Mouse (Mus musculus) frontal cortex, postnatal 36 days (tissue): ENCODE measurements around the gene Ntsr1.

Source experiments
- DNase-seq, 2 experiments: peaks; one replicate each; pipeline ENCODE4 v3.0.0; 2022; ENCODE audit warnings: low spot score in 2 of 2

Ntsr1 gene

GRCm38 (mm10) chr2:180562146-180562545 is 62.4 kb downstream of the Ntsr1 start:
- no peak for DNase-seq

- no peak for DNase-seq
Observed at GRCm38 (mm10) chr2:180563296-180563695, 63.5 kb downstream of the Ntsr1 start.

GRCm38 (mm10) chr2:180563841-180564240 is 64.1 kb downstream of the Ntsr1 start:
- DNase-seq = no peak

GRCm38 (mm10) chr2:180566240-180566913 is 66.6 kb downstream of the Ntsr1 start:
- DNase-seq = no peak

GRCm38 (mm10) chr2:180569028-180569643 is 69.4 kb downstream of the Ntsr1 start:
- no peak for DNase-seq

- DNase-seq = no peak
Observed at GRCm38 (mm10) chr2:180576482-180576881, 76.7 kb downstream of the Ntsr1 start.

GRCm38 (mm10) chr2:180578686-180579085 is 78.9 kb downstream of the Ntsr1 start:
- peak; percentile 66 to 74 for DNase-seq

- no peak for DNase-seq
Observed at GRCm38 (mm10) chr2:180581002-180581401, 81.2 kb downstream of the Ntsr1 start, which contains the start of gene Mrgbp. Gene Mrgbp, plus strand, starts transcription at chr2:180581304.

- DNase-seq = peak; percentile 98 to 99
Observed at GRCm38 (mm10) chr2:180582481-180583153, 82.8 kb downstream of the Ntsr1 start.

- DNase-seq = no peak
Observed at GRCm38 (mm10) chr2:180583154-180583507, 83.4 kb downstream of the Ntsr1 start.

- DNase-seq = no peak
Observed at GRCm38 (mm10) chr2:180588736-180589122, 89.0 kb downstream of the Ntsr1 start.

GRCm38 (mm10) chr2:180589123-180589831 is 89.5 kb downstream of the Ntsr1 start, which contains the start of gene Ogfr:
Gene Ogfr, plus strand, starts transcription at chr2:180589245.
- peak; percentile 80 to 81 for DNase-seq
